Mouse (Mus musculus) lung, postnatal 14 days (tissue): ENCODE measurements around the gene Tmem101.
A peak's percentile ranks its signal among the peaks of the same experiment; 100 is the strongest.
"Not testable (repeated sequence)": the region's sequence is repeated elsewhere in the genome, so short reads cannot be mapped to it uniquely, and the experiment has no call there.

Experiments
- DNase-seq: peaks from one replicate; pipeline ENCODE4 v3.0.0; 2021

Gene Tmem101

GRCm38 (mm10) chr11:102156039-102156785 lies at the start of gene Tmem101:
TSS of gene Tmem101 (minus strand) at chr11:102156404.
- peak; percentile 90 for DNase-seq

GRCm38 (mm10) chr11:102201408-102201821 lies 45.2 kb upstream of the Tmem101 start:
- DNase-seq: no peak

- DNase-seq: no peak
These were observed 43.7 kb upstream of the Tmem101 start for GRCm38 (mm10) chr11:102199856-102200255.

GRCm38 (mm10) chr11:102198245-102198644 lies 42.0 kb upstream of the Tmem101 start:
- DNase-seq: no peak

- DNase-seq: no peak
These were observed 40.0 kb upstream of the Tmem101 start for GRCm38 (mm10) chr11:102196018-102196797.

- DNase-seq: no peak
These were observed 37.6 kb upstream of the Tmem101 start for GRCm38 (mm10) chr11:102193657-102194440.

- DNase-seq: no peak
These were observed 34.6 kb upstream of the Tmem101 start for GRCm38 (mm10) chr11:102190848-102191247.

GRCm38 (mm10) chr11:102189461-102190436 lies 33.5 kb upstream of the Tmem101 start, which contains the start of gene G6pc3:
TSS of gene G6pc3 (plus strand) at chr11:102189620.
- peak; percentile 89 for DNase-seq

- DNase-seq: no peak
These were observed 32.8 kb upstream of the Tmem101 start for GRCm38 (mm10) chr11:102188980-102189379.

GRCm38 (mm10) chr11:102186235-102186634 lies 30.0 kb upstream of the Tmem101 start:
- DNase-seq: no peak

GRCm38 (mm10) chr11:102185677-102186076 lies 29.5 kb upstream of the Tmem101 start:
- no peak for DNase-seq

GRCm38 (mm10) chr11:102184646-102185495 lies 28.7 kb upstream of the Tmem101 start, which contains the start of gene Lsm12:
TSS of gene Lsm12 (minus strand) at chr11:102185296.
- peak; percentile 99 for DNase-seq

- no peak for DNase-seq
These were observed 28.0 kb upstream of the Tmem101 start for GRCm38 (mm10) chr11:102184253-102184645.

- DNase-seq: no peak
These were observed 23.6 kb upstream of the Tmem101 start for GRCm38 (mm10) chr11:102179836-102180235.

- no peak for DNase-seq
These were observed 12.5 kb upstream of the Tmem101 start for GRCm38 (mm10) chr11:102168689-102169088.

GRCm38 (mm10) chr11:102167539-102167938 lies 11.3 kb upstream of the Tmem101 start:
- no peak for DNase-seq

GRCm38 (mm10) chr11:102165971-102166722 lies 9.9 kb upstream of the Tmem101 start:
- DNase-seq: no peak

- no peak for DNase-seq
These were observed 3.6 kb upstream of the Tmem101 start for GRCm38 (mm10) chr11:102159781-102160180.

GRCm38 (mm10) chr11:102158024-102158423 lies 1.8 kb upstream of the Tmem101 start:
- not testable (repeated sequence) for DNase-seq

- no peak for DNase-seq
These were observed 534 bp upstream of the Tmem101 start for GRCm38 (mm10) chr11:102156786-102157089.
